Mouse (Mus musculus) right cerebral cortex, postnatal 4 days (tissue): Measurements from ENCODE around the gene Pptc7.
"Not testable (repeated sequence)": the region's sequence is repeated elsewhere in the genome, so short reads cannot be mapped to it uniquely, and the experiment has no call there.

Source experiments
- DNase-seq: peaks from one replicate; pipeline ENCODE4 v3.0.0-alpha.2; 2022

Gene Pptc7

GRCm38 (mm10) chr5:122302810-122303745 lies 18.9 kb downstream of the Pptc7 start:
- no peak for DNase-seq

- DNase-seq: no peak
These were observed 19.8 kb downstream of the Pptc7 start for GRCm38 (mm10) chr5:122303937-122304336.

GRCm38 (mm10) chr5:122304541-122304940 lies 20.4 kb downstream of the Pptc7 start:
- no peak for DNase-seq

GRCm38 (mm10) chr5:122305472-122305871 lies 21.3 kb downstream of the Pptc7 start:
- no peak for DNase-seq

- no peak for DNase-seq
These were observed 22.4 kb downstream of the Pptc7 start for GRCm38 (mm10) chr5:122306536-122306935.

- DNase-seq: no peak
These were observed 26.5 kb downstream of the Pptc7 start for GRCm38 (mm10) chr5:122310699-122311098.

GRCm38 (mm10) chr5:122311692-122312091 lies 27.5 kb downstream of the Pptc7 start:
- DNase-seq: no peak

- DNase-seq: no peak
These were observed 28.2 kb downstream of the Pptc7 start for GRCm38 (mm10) chr5:122312346-122312745.

GRCm38 (mm10) chr5:122312942-122313684 lies 28.9 kb downstream of the Pptc7 start:
- no peak for DNase-seq

- peak; percentile 69 for DNase-seq
These were observed 31.0 kb downstream of the Pptc7 start for GRCm38 (mm10) chr5:122314966-122315667.

- no peak for DNase-seq
These were observed 33.3 kb downstream of the Pptc7 start for GRCm38 (mm10) chr5:122317329-122318045.

- no peak for DNase-seq
These were observed 33.9 kb downstream of the Pptc7 start for GRCm38 (mm10) chr5:122318100-122318499.

- DNase-seq: not testable (repeated sequence)
These were observed 34.8 kb downstream of the Pptc7 start for GRCm38 (mm10) chr5:122318976-122319375.

- no peak for DNase-seq
These were observed 35.5 kb downstream of the Pptc7 start for GRCm38 (mm10) chr5:122319474-122320204.

GRCm38 (mm10) chr5:122320205-122320781 lies 36.1 kb downstream of the Pptc7 start:
- no peak for DNase-seq

GRCm38 (mm10) chr5:122323523-122323922 lies 39.4 kb downstream of the Pptc7 start:
- no peak for DNase-seq

- no peak for DNase-seq
These were observed 40.7 kb downstream of the Pptc7 start for GRCm38 (mm10) chr5:122324608-122325431.

GRCm38 (mm10) chr5:122325477-122325876 lies 41.3 kb downstream of the Pptc7 start:
- DNase-seq: no peak

- DNase-seq: no peak
These were observed 43.1 kb downstream of the Pptc7 start for GRCm38 (mm10) chr5:122327283-122327682.

- DNase-seq: no peak
These were observed 46.1 kb downstream of the Pptc7 start for GRCm38 (mm10) chr5:122330269-122330668.
